Mouse (Mus musculus): Measurements from ENCODE around the gene Cfap299. TPM values are rescaled to one million over a fixed set of nuclear protein-coding genes. Genes with fewer than 3 reads are reported as not detected.

Gene Cfap299
- total RNA-seq, 2 experiments from 2014 or later = 0.80 TPM; not detected in 1

GRCm38 (mm10) chr5:98782066-98782465, 453.0 kb downstream of the Cfap299 start:
- intact Hi-C loops (cut with DNase I) = no loop called here
- no peak for DNase-seq (ENCODE audit: low spot score in 2 of 2)

GRCm38 (mm10) chr5:98787735-98788134, 458.6 kb downstream of the Cfap299 start:
- intact Hi-C loops (cut with DNase I) = no loop called here
- no peak for DNase-seq (ENCODE audit: low spot score in 2 of 2)

DNA sequence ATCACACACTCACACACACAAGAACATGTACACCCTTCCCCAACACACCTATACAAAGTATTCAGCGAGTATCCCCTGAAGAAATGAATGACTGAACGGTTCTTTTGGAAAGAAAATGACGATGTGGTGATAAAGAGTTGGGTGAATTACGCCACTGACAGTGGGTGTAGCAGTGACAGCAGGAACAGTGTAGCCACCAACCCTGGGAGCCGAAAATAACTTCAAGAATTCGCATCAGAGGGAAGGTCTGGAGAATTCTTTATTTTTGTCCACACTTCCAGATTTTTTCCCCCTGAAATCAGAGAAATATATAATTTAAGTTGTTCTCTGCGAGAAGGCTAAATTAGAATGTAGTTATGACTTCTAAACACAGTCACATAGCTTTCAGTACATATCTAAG, 459.5 kb downstream of the Cfap299 start:
- DNase-seq (ENCODE audit: low spot score in 2 of 2) = peak; percentile 15 to 22
- intact Hi-C loops (cut with DNase I) = no loop called here

GRCm38 (mm10) chr5:98790894-98791607, 461.9 kb downstream of the Cfap299 start:
- no peak for DNase-seq (ENCODE audit: low spot score in 2 of 2)
- intact Hi-C loops (cut with DNase I) = no loop called here

- intact Hi-C loops (cut with DNase I) = no loop called here
- no peak for DNase-seq (ENCODE audit: low spot score in 2 of 2)
Observed at GRCm38 (mm10) chr5:98801495-98801894, 472.4 kb downstream of the Cfap299 start.

GRCm38 (mm10) chr5:98804761-98805160, 475.7 kb downstream of the Cfap299 start:
- intact Hi-C loops (cut with DNase I) = no loop called here
- no peak for DNase-seq (ENCODE audit: low spot score in 2 of 2)

GRCm38 (mm10) chr5:98806492-98806891, 477.4 kb downstream of the Cfap299 start:
- intact Hi-C loops (cut with DNase I) = no loop called here
- no peak for DNase-seq (ENCODE audit: low spot score in 2 of 2)

DNA sequence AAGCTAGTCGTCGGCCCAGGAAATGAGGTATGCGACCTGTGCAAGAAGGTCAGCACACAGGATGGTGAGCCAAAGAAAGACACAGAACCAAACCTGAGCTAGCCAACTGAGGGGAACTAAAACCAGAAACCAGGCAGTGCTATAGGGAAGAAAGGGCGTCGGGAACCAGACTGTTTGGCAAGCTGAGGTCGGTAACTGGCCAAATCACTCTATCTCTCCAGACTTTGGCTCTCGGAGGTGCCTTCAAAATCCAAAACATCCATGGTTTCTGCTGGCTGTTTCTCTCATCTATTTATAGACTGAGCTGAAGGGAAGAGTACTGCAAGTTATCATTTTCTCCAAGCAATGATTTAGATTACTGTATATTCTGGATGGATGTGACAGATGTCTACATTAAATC, 477.9 kb downstream of the Cfap299 start:
- peak in 1 of 2 experiments; percentile 13 for DNase-seq (ENCODE audit: low spot score in 2 of 2)
- intact Hi-C loops (cut with DNase I) = no loop called here

DNA sequence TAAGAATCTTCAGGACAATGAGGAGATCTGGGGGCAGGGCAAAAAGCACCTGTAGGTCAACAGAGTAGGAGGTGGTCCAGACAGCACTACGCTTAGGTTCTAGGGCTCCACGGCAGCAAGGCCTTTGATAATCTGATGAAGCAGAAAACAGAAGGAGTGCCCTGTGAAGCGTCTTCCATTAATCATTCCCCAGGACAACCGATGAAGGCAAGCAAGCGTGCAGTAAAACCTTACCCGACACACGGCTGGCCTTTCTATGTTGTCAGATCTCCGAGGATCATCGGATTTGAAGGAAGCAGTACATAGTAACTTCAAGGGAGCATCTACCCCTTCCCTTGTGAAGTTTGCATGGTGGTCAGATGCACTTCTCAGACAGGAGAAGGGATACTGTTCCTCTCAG, 478.8 kb downstream of the Cfap299 start:
- no peak for DNase-seq (ENCODE audit: low spot score in 2 of 2)

GRCm38 (mm10) chr5:98812380-98812779, 483.3 kb downstream of the Cfap299 start:
- no peak for DNase-seq (ENCODE audit: low spot score in 2 of 2)
- intact Hi-C loops (cut with DNase I) = no loop called here

More for the DNA sequence above, 478.8 kb downstream of the Cfap299 start:
- intact Hi-C loops (cut with DNase I) = no loop called here

DNA sequence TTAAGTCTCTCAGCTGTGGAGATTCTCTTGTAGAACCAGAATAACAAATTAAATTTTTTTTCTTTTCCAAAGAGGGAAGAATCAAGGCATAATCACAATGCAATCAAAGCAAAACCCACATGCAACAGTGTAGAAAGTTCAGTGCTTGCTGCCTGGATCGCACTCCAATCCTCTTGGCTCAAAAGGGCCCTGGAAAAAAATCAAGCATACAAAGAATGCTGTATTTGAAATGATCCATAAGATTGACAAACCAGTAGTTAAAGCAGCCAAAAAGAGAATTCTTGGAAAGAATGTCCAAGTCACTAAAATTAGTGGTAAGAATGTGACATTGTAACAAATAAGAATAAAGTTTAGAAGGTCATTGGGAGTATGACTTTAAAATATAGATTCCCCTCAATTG, 486.2 kb downstream of the Cfap299 start:
- no peak for DNase-seq (ENCODE audit: low spot score in 2 of 2)
- intact Hi-C loops (cut with DNase I) = no loop called here

GRCm38 (mm10) chr5:98833760-98834159, 504.7 kb downstream of the Cfap299 start:
- intact Hi-C loops (cut with DNase I) = no loop called here
- no peak for DNase-seq (ENCODE audit: low spot score in 2 of 2)

- intact Hi-C loops (cut with DNase I) = no loop called here
- DNase-seq (ENCODE audit: low spot score in 2 of 2) = no peak
Observed at GRCm38 (mm10) chr5:98834300-98834699, 505.2 kb downstream of the Cfap299 start.

- no peak for DNase-seq (ENCODE audit: low spot score in 2 of 2)
- intact Hi-C loops (cut with DNase I) = no loop called here
Observed at GRCm38 (mm10) chr5:98842600-98843310, 513.7 kb downstream of the Cfap299 start.

- DNase-seq (ENCODE audit: low spot score in 2 of 2) = no peak
Observed at GRCm38 (mm10) chr5:98844664-98845063, 515.6 kb downstream of the Cfap299 start.

More at GRCm38 (mm10) chr5:98844664-98845063, 515.6 kb downstream of the Cfap299 start:
- intact Hi-C loops (cut with DNase I) = no loop called here

Small RNA genes lying within 50 kb of the gene (microRNA-seq; reads per million reads assigned to microRNA genes)
- gene Mir703 = 0 reads per million in 2 experiments

Other genes with a start within 250 kb of the Cfap299 start
- 10 to 100 TPM; 44.0 to 45.1 TPM for gene Prdm8, start 162.1 kb upstream of the Cfap299 start, total RNA-seq (2021)
- gene Fgf5, start 75.1 kb upstream of the Cfap299 start, total RNA-seq (2021) = 1 to 10 TPM; 2.0 TPM
- not detected for gene Gm11111, start 223.4 kb downstream of the Cfap299 start, total RNA-seq (2021)